Mouse (Mus musculus): ENCODE results near the gene Rpp25l.
A peak's percentile ranks its signal among the peaks of the same experiment; 100 is the strongest.
"Not testable (repeated sequence)": the region's sequence is repeated elsewhere in the genome, so short reads cannot be mapped to it uniquely, and the experiment has no call there.

Rpp25l gene

GRCm38 (mm10) chr4:41713197-41714067 lies at the start of gene Rpp25l:
TSS of gene Rpp25l (minus strand) at chr4:41713534.
- DNase-seq (ENCODE audit: low read depth) = peak; percentile 90

GRCm38 (mm10) chr4:41762688-41763114 lies 49.4 kb upstream of the Rpp25l start:
- DNase-seq (ENCODE audit: low read depth) = not testable (repeated sequence)

GRCm38 (mm10) chr4:41762099-41762687 lies 48.9 kb upstream of the Rpp25l start:
- DNase-seq (ENCODE audit: low read depth) = no peak

GRCm38 (mm10) chr4:41761680-41762079 lies 48.3 kb upstream of the Rpp25l start:
- DNase-seq (ENCODE audit: low read depth) = no peak

GRCm38 (mm10) chr4:41760911-41761310 lies 47.6 kb upstream of the Rpp25l start:
- no peak for DNase-seq (ENCODE audit: low read depth)

GRCm38 (mm10) chr4:41760288-41760721 lies 47.0 kb upstream of the Rpp25l start:
- no peak for DNase-seq (ENCODE audit: low read depth)

GRCm38 (mm10) chr4:41759656-41760287 lies 46.4 kb upstream of the Rpp25l start:
- no peak for DNase-seq (ENCODE audit: low read depth)

- no peak for DNase-seq (ENCODE audit: low read depth)
Measured at GRCm38 (mm10) chr4:41759206-41759605, 45.9 kb upstream of the Rpp25l start.

GRCm38 (mm10) chr4:41758701-41759100 lies 45.4 kb upstream of the Rpp25l start:
- no peak for DNase-seq (ENCODE audit: low read depth)

- DNase-seq (ENCODE audit: low read depth) = no peak
Measured at GRCm38 (mm10) chr4:41758021-41758420, 44.7 kb upstream of the Rpp25l start.

GRCm38 (mm10) chr4:41757321-41757720 lies 44.0 kb upstream of the Rpp25l start:
- DNase-seq (ENCODE audit: low read depth) = no peak

- DNase-seq (ENCODE audit: low read depth) = no peak
Measured at GRCm38 (mm10) chr4:41756440-41756839, 43.1 kb upstream of the Rpp25l start.

- peak; percentile 95 for DNase-seq (ENCODE audit: low read depth)
Measured at GRCm38 (mm10) chr4:41755338-41756305, 42.3 kb upstream of the Rpp25l start, which contains the start of gene Sigmar1. TSS of gene Sigmar1 (minus strand) at chr4:41756157.

- no peak for DNase-seq (ENCODE audit: low read depth)
Measured at GRCm38 (mm10) chr4:41754797-41755337, 41.5 kb upstream of the Rpp25l start, which contains the start of gene Galt. TSS of gene Galt (plus strand) at chr4:41755228.

GRCm38 (mm10) chr4:41745021-41745420 lies 31.7 kb upstream of the Rpp25l start:
- no peak for DNase-seq (ENCODE audit: low read depth)

GRCm38 (mm10) chr4:41744131-41744530 lies 30.8 kb upstream of the Rpp25l start:
- DNase-seq (ENCODE audit: low read depth) = no peak

- DNase-seq (ENCODE audit: low read depth) = peak; percentile 95
Measured at GRCm38 (mm10) chr4:41741158-41741560, 27.8 kb upstream of the Rpp25l start.

GRCm38 (mm10) chr4:41740380-41741157 lies 27.2 kb upstream of the Rpp25l start:
- peak; percentile 58 for DNase-seq (ENCODE audit: low read depth)

GRCm38 (mm10) chr4:41739260-41739659 lies 25.9 kb upstream of the Rpp25l start:
- DNase-seq (ENCODE audit: low read depth) = no peak

GRCm38 (mm10) chr4:41738256-41738603 lies 24.9 kb upstream of the Rpp25l start:
- DNase-seq (ENCODE audit: low read depth) = no peak

Data from naive thymus-derived CD4-positive, alpha-beta T cell, adult 2 months (primary cell).